Mouse (Mus musculus) liver, adult 2 months (tissue): ENCODE results near the gene Arhgap31.

Source experiments
- CTCF ChIP-seq: fragments of 200-500 bp; IDR thresholded peaks from 2 replicates; pipeline ENCODE4 v1.5.1; 2011; ENCODE audit warnings: low read depth, low read length, control low read depth
- POLR2A ChIP-seq: fragments of 200-500 bp; IDR thresholded peaks from 2 replicates; pipeline ENCODE4 v1.6.1; 2011; ENCODE audit warnings: low read length, control low read depth; ENCODE audit not compliant: insufficient read depth; ENCODE audit errors: extremely low read depth

DNA sequence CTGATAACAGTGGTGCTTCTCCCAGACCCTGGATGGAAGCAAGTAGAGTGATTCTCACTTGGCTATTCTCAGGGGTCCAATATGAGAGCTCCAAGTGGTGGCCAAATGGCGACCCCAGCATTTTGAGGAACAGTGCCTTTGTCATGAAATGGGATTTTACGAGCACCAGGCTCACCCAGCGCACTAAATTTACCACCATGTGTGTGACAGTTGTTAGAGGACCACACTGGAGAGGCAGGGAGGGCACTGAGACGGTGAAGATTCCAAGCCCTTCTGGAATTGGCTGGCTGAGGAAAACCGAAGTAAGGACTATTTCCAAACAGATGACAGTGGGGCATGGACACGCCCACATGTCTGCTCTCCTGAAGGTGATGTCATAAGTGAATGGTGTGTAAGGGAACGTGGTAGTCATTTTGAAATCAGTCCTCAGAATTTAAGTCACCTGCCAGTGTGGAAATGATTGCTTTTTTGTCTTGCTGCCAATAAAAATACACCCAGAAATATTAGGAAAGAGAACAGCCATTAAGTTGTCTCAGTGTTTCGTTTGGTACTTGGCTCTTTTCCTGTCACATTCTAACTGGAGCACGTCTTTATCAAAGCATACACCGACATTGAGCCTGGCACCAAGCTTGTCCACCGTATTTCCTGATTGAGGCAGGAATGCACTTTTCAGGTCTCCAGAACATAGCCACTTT is 113.9 kb downstream of the Arhgap31 start:
- TF ChIP-seq CTCF: no peak
- no peak for TF ChIP-seq POLR2A
